Mouse (Mus musculus): Measurements from ENCODE around the gene Gm2696. TPM values are rescaled to one million over a fixed set of nuclear protein-coding genes. Genes with fewer than 3 reads are reported as not detected.

The Gm2696 gene
- polyA plus RNA-seq, 1 experiment = not detected

GRCm38 (mm10) chr10:77835647-77836046, 21.2 kb downstream of the Gm2696 start, which contains the start of gene Krtap10-10:
TSS of gene Krtap10-10 (plus strand) at chr10:77835947.
- TF ChIP-seq GATA1 (IDR thresholded peaks at IDR 0.05; ENCODE audit: low read length) (no peak), TAL1 (IDR thresholded peaks at IDR 0.05; ENCODE audit: low read length) (no peak)
- no peaks in the 10 kb centered on the region for H3K36me3 ChIP-seq (ENCODE audit: control insufficient read depth)
- no peak within 1 kb of the TSS for H3K4me3 ChIP-seq (replicated peaks)
- H3K27me3 ChIP-seq (ENCODE audit: control insufficient read depth) = no peaks in the 10 kb centered on the region
- H3K9me3 ChIP-seq (ENCODE audit: control insufficient read depth, low read length) = no peaks in the 10 kb centered on the region
- H3K4me1 ChIP-seq (ENCODE audit: control insufficient read depth) = no peaks in the 10 kb centered on the region

GRCm38 (mm10) chr10:77839006-77839405, 24.5 kb downstream of the Gm2696 start:
- H3K4me3 ChIP-seq (replicated peaks) = no peak overlapping the region
- no peaks in the 10 kb centered on the region for H3K27me3 ChIP-seq (ENCODE audit: control insufficient read depth)
- no peak for TF ChIP-seq TAL1 (IDR thresholded peaks at IDR 0.05; ENCODE audit: low read length)
- no peak for TF ChIP-seq GATA1 (IDR thresholded peaks at IDR 0.05; ENCODE audit: low read length)
- no peaks in the 10 kb centered on the region for H3K4me1 ChIP-seq (ENCODE audit: control insufficient read depth)
- H3K36me3 ChIP-seq (ENCODE audit: control insufficient read depth) = no peaks in the 10 kb centered on the region
- peaks cover 2% of the 10 kb centered on the region; the same call in 1 of the 2 replicates for H3K9me3 ChIP-seq (ENCODE audit: control insufficient read depth, low read length)

- Histone ChIP-seq H3K4me1 (ENCODE audit: control insufficient read depth) (no peaks in the 10 kb centered on the region), H3K36me3 (ENCODE audit: control insufficient read depth) (no peaks in the 10 kb centered on the region), H3K9me3 (ENCODE audit: control insufficient read depth, low read length) (no peaks in the 10 kb centered on the region; the same call in 1 of the 2 replicates), H3K27me3 (ENCODE audit: control insufficient read depth) (no peaks in the 10 kb centered on the region), H3K4me3 (replicated peaks) (no peak within 1 kb of the TSS)
- TF ChIP-seq TAL1 (IDR thresholded peaks at IDR 0.05; ENCODE audit: low read length) = no peak
- no peak for TF ChIP-seq GATA1 (IDR thresholded peaks at IDR 0.05; ENCODE audit: low read length)
These were observed 32.0 kb downstream of the Gm2696 start, which contains the start of gene Gm36176 for GRCm38 (mm10) chr10:77846503-77846902. TSS of gene Gm36176 (plus strand) at chr10:77846803.

GRCm38 (mm10) chr10:77846961-77847360, 32.5 kb downstream of the Gm2696 start:
- H3K9me3 ChIP-seq (ENCODE audit: control insufficient read depth, low read length) = no peaks in the 10 kb centered on the region; the same call in 1 of the 2 replicates
- no peak overlapping the region for H3K4me3 ChIP-seq (replicated peaks)
- TF ChIP-seq TAL1 (IDR thresholded peaks at IDR 0.05; ENCODE audit: low read length) (no peak), GATA1 (IDR thresholded peaks at IDR 0.05; ENCODE audit: low read length) (no peak)
- H3K4me1 ChIP-seq (ENCODE audit: control insufficient read depth) = no peaks in the 10 kb centered on the region
- no peaks in the 10 kb centered on the region for H3K36me3 ChIP-seq (ENCODE audit: control insufficient read depth)
- H3K27me3 ChIP-seq (ENCODE audit: control insufficient read depth) = no peaks in the 10 kb centered on the region

- H3K4me1 ChIP-seq (ENCODE audit: control insufficient read depth) = no peaks in the 10 kb centered on the region
- H3K36me3 ChIP-seq (ENCODE audit: control insufficient read depth) = no peaks in the 10 kb centered on the region
- no peaks in the 10 kb centered on the region for H3K27me3 ChIP-seq (ENCODE audit: control insufficient read depth)
- no peaks in the 10 kb centered on the region; the same call in 1 of the 2 replicates for H3K9me3 ChIP-seq (ENCODE audit: control insufficient read depth, low read length)
- no peak overlapping the region for H3K4me3 ChIP-seq (replicated peaks)
- TF ChIP-seq TAL1 (IDR thresholded peaks at IDR 0.05; ENCODE audit: low read length) = no peak
- no peak for TF ChIP-seq GATA1 (IDR thresholded peaks at IDR 0.05; ENCODE audit: low read length)
These were observed 33.1 kb downstream of the Gm2696 start for GRCm38 (mm10) chr10:77847538-77847937.

- H3K4me3 ChIP-seq (replicated peaks) = no peak within 1 kb of the TSS
- TF ChIP-seq GATA1 (IDR thresholded peaks at IDR 0.05; ENCODE audit: low read length) (no peak), TAL1 (IDR thresholded peaks at IDR 0.05; ENCODE audit: low read length) (no peak)
These were observed 38.1 kb downstream of the Gm2696 start, which contains the start of gene Gm10318 for GRCm38 (mm10) chr10:77852559-77852958. TSS of gene Gm10318 (plus strand) at chr10:77852859.

GRCm38 (mm10) chr10:77861675-77862074, 47.2 kb downstream of the Gm2696 start, which contains the start of gene Gm3285:
TSS of gene Gm3285 (plus strand) at chr10:77861975.
- TF ChIP-seq TAL1 (IDR thresholded peaks at IDR 0.05; ENCODE audit: low read length) (no peak), GATA1 (IDR thresholded peaks at IDR 0.05; ENCODE audit: low read length) (no peak)

More at GRCm38 (mm10) chr10:77852559-77852958, 38.1 kb downstream of the Gm2696 start, which contains the start of gene Gm10318:
- H3K4me1 ChIP-seq (ENCODE audit: control insufficient read depth) = no peaks in the 10 kb centered on the region
- H3K27me3 ChIP-seq (ENCODE audit: control insufficient read depth) = no peaks in the 10 kb centered on the region
- H3K36me3 ChIP-seq (ENCODE audit: control insufficient read depth) = no peaks in the 10 kb centered on the region
- peaks cover under 1% of the 10 kb centered on the region for H3K9me3 ChIP-seq (ENCODE audit: control insufficient read depth, low read length)

GRCm38 (mm10) chr10:77864067-77864761, 49.7 kb downstream of the Gm2696 start:
- Histone ChIP-seq H3K4me3 (replicated peaks) (peak overlapping the region; percentile 14), H3K4me1 (ENCODE audit: control insufficient read depth) (peaks cover 5% of the 10 kb centered on the region), H3K27me3 (ENCODE audit: control insufficient read depth) (no peaks in the 10 kb centered on the region), H3K36me3 (ENCODE audit: control insufficient read depth) (no peaks in the 10 kb centered on the region), H3K9me3 (ENCODE audit: control insufficient read depth, low read length) (no peaks in the 10 kb centered on the region)
- TF ChIP-seq GATA1 (IDR thresholded peaks at IDR 0.05; ENCODE audit: low read length) (no peak), TAL1 (IDR thresholded peaks at IDR 0.05; ENCODE audit: low read length) (no peak)

More at GRCm38 (mm10) chr10:77861675-77862074, 47.2 kb downstream of the Gm2696 start, which contains the start of gene Gm3285:
- no peaks in the 10 kb centered on the region for H3K36me3 ChIP-seq (ENCODE audit: control insufficient read depth)
- no peak within 1 kb of the TSS for H3K4me3 ChIP-seq (replicated peaks)
- peaks cover 5% of the 10 kb centered on the region for H3K4me1 ChIP-seq (ENCODE audit: control insufficient read depth)
- H3K27me3 ChIP-seq (ENCODE audit: control insufficient read depth) = no peaks in the 10 kb centered on the region
- peaks cover 4% of the 10 kb centered on the region; the same call in 1 of the 2 replicates for H3K9me3 ChIP-seq (ENCODE audit: control insufficient read depth, low read length)

GRCm38 (mm10) chr10:77864762-77865143, 50.3 kb downstream of the Gm2696 start:
- Histone ChIP-seq H3K36me3 (ENCODE audit: control insufficient read depth) (no peaks in the 10 kb centered on the region), H3K27me3 (ENCODE audit: control insufficient read depth) (no peaks in the 10 kb centered on the region), H3K4me1 (ENCODE audit: control insufficient read depth) (peaks cover 5% of the 10 kb centered on the region), H3K9me3 (ENCODE audit: control insufficient read depth, low read length) (no peaks in the 10 kb centered on the region), H3K4me3 (replicated peaks) (peak overlapping the region; percentile 14)
- no peak for TF ChIP-seq GATA1 (IDR thresholded peaks at IDR 0.05; ENCODE audit: low read length)

All from erythroblast, embryonic 14.5 days (primary cell).